Mouse (Mus musculus): ENCODE data around the gene Wdpcp. TPM values are rescaled to one million over a fixed set of nuclear protein-coding genes. Genes with fewer than 3 reads are reported as not detected.

The Wdpcp gene
- polyA plus RNA-seq, 2 experiments from 2014 or later: 0.16 to 0.28 TPM

DNA sequence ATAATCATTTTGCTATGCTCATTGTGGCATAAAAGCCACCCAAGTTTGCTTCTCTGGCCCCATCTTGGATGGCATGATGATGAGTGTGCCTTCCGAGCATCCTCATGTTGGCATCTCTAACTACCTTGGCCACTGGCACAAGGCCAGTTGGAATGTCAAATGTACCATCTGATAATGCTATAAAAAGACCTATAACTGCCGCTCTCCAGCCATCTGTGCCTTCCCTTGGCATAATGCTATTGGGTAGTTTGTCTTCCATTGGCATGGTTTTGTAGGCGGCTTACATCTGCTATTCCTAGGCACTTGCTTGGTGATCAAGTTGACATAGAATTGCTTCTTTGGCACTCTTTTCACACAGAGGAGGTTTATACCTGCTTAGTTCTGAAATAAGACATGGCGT is 191.2 kb downstream of the Wdpcp start:
- no peak for ATAC-seq

DNA sequence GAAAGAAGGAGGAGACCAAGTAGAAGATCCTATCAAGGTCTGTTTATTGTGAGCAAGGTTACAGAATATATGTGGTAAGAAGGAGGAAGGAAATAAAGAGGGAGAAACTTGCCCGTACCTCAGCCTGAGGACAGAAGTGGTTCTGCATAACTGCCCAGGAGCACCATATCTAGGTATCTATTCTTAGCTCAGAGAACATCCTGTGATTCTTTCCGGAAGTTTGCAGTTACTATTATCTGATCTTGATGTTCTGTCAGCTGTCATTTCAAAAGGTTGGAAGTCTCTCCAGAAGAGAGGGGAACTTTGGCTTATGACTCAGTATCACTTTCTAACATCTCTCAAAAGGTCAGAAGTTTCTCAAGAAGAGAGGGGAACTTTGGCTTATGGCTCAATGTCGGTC is 216.8 kb downstream of the Wdpcp start:
- no peak for ATAC-seq

GRCm38 (mm10) chr11:21824941-21825340 is 252.9 kb downstream of the Wdpcp start:
- no peak for ATAC-seq

- no peak for ATAC-seq
Measured at GRCm38 (mm10) chr11:21826521-21826920, 254.5 kb downstream of the Wdpcp start.

- ATAC-seq: no peak
Measured at GRCm38 (mm10) chr11:21847040-21847439, 275.0 kb downstream of the Wdpcp start.

- no peak for ATAC-seq
Measured at GRCm38 (mm10) chr11:21864000-21864399, 292.0 kb downstream of the Wdpcp start.

GRCm38 (mm10) chr11:21864516-21864915 is 292.5 kb downstream of the Wdpcp start:
- no peak for ATAC-seq

GRCm38 (mm10) chr11:21868675-21869074 is 296.6 kb downstream of the Wdpcp start:
- ATAC-seq: no peak

- ATAC-seq: no peak
Measured at GRCm38 (mm10) chr11:21870863-21871262, 298.8 kb downstream of the Wdpcp start.

- no peak for ATAC-seq
Measured at GRCm38 (mm10) chr11:21871728-21872127, 299.7 kb downstream of the Wdpcp start.

GRCm38 (mm10) chr11:21875077-21875476 is 303.0 kb downstream of the Wdpcp start:
- ATAC-seq: no peak

DNA sequence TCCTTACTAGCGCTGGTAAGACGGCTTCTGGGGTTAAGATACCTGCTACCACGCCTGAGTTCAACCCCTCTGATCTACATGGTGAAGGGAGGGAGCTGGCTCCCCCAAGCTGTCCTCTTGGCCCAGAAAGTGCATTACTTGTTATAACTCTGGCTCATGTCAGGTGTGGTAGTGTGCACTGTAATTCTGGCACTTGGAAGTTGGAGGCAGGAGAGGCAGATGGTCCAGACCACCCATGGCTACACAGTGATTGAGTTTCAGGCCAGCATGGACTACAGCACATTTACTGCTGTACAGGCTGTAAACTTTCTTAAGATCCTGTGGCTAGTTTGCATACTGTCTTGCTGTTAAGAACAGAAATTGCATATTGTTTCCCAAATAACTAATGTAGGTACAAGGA is 322.7 kb downstream of the Wdpcp start:
- ATAC-seq: no peak

DNA sequence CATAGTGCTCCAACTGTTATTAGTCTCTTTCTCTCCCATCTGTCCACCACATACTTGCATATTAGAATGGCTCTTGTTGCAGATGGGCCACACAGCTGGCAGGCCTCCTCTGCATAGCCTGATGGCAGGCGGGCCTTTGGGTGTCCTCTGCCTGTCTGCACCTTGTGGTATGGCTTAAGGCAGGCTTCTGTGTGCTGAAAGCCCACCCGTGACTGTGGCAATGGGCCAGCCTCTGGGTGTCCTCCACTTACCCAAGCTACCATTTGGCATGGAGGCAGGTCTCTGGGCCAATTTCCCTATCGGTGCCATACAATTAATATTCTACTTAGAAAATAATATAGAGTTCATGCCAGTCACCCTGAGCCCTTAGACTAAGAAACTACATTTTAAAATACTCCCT is 350.5 kb downstream of the Wdpcp start:
- ATAC-seq: no peak

Other genes starting within 250 kb of the Wdpcp start
- 10 to 100 TPM; 32.9 to 39.7 TPM for gene Ugp2, start 201.0 kb upstream of the Wdpcp start, polyA plus RNA-seq (2017; shearing (Covaris generic))
- gene Mdh1, start 132 bp downstream of the Wdpcp start, polyA plus RNA-seq (2017; shearing (Covaris generic)): 100 to 1,000 TPM; 387 to 445 TPM